Mouse (Mus musculus): ENCODE data around the gene Mfsd13b. TPM values are rescaled to one million over a fixed set of nuclear protein-coding genes. Genes with fewer than 3 reads are reported as not detected.
"Not testable (repeated sequence)": the region's sequence is repeated elsewhere in the genome, so short reads cannot be mapped to it uniquely, and the experiment has no call there.

The Mfsd13b gene
- total RNA-seq, 2 experiments from 2014 or later = not detected

GRCm38 (mm10) chr7:120980931-120981924 is 1.1 kb upstream of the Mfsd13b start:
- peak; percentile 49 to 56 for DNase-seq
- intact Hi-C loops (cut with DNase I) = no loop called here

- DNase-seq = no peak
- intact Hi-C loops (cut with DNase I) = loop anchor here (2.0 kb wide), 1 partner anchor 52 kb away; the partner anchor contains the start of gene Mettl9
These were observed 659 bp downstream of the Mfsd13b start for GRCm38 (mm10) chr7:120982968-120983367.

DNA sequence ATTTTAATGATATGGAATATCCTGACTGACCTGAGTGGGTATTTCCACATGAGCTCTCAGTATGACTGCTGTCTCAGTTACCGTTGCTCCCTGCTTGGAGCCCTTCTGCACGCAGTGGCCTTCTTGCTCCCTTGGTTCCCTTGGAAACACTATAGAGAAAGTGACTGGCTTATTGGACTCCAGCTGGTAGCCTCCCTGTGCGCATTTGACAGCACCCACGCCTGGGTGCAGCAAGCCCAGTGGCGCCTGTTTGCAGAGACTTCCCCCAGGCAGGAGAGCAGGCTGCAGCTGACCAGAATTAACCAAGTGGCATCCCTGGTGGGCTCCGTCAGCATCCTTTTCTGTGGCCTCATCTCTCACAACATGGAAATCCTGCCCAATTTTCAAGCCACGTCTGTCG is 8.9 kb downstream of the Mfsd13b start:
- intact Hi-C loops (cut with DNase I) = no loop called here
- no peak for DNase-seq

GRCm38 (mm10) chr7:120999021-120999530 is 16.8 kb downstream of the Mfsd13b start:
- DNase-seq = no peak
- intact Hi-C loops (cut with DNase I) = no loop called here

DNA sequence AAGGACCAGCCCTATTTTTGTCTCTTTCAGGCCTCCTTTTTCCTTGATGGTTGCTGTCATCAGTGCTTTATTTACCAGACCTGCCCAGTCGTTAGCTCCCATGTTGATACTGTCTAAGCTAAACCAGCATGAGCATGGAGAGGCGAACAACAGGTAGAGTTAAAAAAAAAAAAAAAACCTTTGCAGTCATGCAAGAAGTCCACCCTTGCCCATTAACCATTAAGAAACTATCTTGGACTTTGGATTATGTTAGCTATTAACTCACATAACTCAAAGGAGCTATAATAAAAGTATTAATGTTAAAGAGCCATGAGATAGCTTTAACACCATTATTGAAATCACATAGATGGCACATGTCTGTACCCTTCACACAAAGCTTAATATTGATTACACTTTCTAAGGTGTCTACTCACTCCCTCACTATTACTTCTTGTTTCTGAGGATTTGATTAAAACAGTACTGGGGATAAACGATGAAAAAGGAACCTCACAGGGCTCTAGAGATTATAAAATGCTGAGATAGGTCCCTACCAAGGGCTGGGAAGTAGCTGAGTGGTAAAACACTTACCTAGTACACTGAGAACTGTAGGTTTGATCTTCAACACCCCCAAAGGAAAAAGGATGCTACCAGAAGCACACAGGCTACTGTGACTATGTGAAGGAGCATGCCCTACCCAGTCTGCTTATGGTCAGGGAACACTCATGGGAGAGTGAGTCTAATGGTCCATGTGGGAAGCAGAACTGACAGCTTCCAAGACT is 17.9 kb downstream of the Mfsd13b start:
- intact Hi-C loops (cut with DNase I) = no loop called here
- DNase-seq = no peak

GRCm38 (mm10) chr7:121001879-121002278 is 19.6 kb downstream of the Mfsd13b start:
- intact Hi-C loops (cut with DNase I) = no loop called here
- DNase-seq = no peak

GRCm38 (mm10) chr7:121002407-121002928 is 20.2 kb downstream of the Mfsd13b start:
- intact Hi-C loops (cut with DNase I) = no loop called here
- no peak for DNase-seq

DNA sequence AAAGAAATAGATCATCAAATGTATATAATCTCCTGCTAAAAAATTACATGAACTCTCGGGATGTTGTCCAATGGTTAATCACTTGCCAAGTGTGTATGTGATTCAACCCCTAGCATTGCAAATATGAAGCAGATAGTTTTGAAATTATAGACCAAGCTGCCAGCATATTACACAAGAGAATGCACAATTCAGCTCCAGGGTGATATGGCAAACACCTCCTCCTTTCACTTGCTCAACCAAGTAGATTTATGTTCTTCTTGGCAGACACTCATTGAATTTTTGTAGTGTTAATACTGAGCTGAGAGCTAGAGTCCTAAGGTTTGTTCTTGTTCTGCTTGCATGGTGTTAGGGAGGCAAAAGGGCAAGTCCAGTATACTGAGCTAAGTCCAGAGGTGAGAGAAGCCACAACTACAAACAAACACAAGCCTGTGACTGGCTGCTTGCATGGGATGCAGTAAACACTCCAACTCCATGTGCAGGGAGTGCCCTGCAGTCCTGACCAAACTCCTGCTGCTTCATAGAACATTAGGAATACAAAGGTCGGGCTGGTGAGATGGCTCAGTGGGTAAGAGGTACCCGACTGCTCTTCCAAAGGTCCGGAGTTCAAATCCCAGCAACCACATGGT is 21.6 kb downstream of the Mfsd13b start:
- no peak for DNase-seq
- intact Hi-C loops (cut with DNase I) = no loop called here

GRCm38 (mm10) chr7:121011794-121012689 is 29.7 kb downstream of the Mfsd13b start:
- intact Hi-C loops (cut with DNase I) = no loop called here
- DNase-seq = no peak

DNA sequence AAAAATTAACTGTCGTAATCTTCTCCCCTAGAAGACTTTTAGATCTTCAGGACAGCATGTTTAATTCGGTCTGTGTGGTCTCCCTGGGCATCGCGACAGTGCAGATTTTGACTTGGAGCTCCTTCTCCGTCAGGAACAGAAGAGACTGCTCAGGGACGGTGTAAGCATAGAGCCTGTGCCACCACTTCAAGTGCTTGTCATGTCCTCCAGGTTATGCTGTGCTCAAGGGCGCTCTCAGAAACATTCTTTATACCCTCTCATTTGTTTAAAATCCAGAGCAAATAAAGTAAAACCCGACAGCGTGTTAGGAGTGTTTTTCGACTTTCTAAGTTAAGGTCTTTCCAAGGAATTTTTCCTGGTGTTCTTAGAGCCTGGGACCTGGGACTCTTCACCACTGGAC is 32.2 kb downstream of the Mfsd13b start:
- DNase-seq = no peak
- intact Hi-C loops (cut with DNase I) = no loop called here

GRCm38 (mm10) chr7:121018778-121019177 is 36.5 kb downstream of the Mfsd13b start:
- no peak for DNase-seq
- intact Hi-C loops (cut with DNase I) = no loop called here

DNA sequence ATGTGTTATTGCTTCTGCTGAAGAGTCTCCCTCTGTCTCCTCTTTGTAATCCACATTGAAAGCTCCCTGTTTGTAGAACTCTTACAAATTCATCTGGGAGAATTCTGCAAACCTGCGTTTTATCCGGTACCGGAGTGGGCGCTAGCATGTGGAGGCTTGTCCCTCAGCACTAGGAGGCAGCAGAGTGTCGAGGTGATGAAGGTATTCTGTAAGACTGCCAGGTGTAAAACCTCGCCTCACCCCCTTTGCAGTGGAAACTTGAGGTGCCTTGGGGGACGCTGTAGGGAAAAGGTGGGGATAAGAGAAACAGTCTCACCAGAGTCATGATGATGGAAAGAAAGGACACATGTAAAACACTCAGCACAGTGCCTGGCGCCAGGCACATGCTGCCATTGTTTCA is 38.0 kb downstream of the Mfsd13b start:
- intact Hi-C loops (cut with DNase I) = loop anchor here (1.0 to 5.0 kb wide), 2 partner anchors 44 to 102 kb away; no protein-coding TSS in a partner anchor
- DNase-seq = peak in 1 of 2 experiments; percentile 36

GRCm38 (mm10) chr7:121025221-121026008 is 43.1 kb downstream of the Mfsd13b start:
- DNase-seq = no peak
- intact Hi-C loops (cut with DNase I) = no loop called here

- intact Hi-C loops (cut with DNase I) = no loop called here
- DNase-seq = no peak
These were observed 44.0 kb downstream of the Mfsd13b start for GRCm38 (mm10) chr7:121026300-121026699.

GRCm38 (mm10) chr7:121029947-121030346 is 47.6 kb downstream of the Mfsd13b start:
- intact Hi-C loops (cut with DNase I) = loop anchor here (5.0 kb wide), 1 partner anchor 943 kb away; no protein-coding TSS in a partner anchor
- DNase-seq = not testable (repeated sequence)

DNA sequence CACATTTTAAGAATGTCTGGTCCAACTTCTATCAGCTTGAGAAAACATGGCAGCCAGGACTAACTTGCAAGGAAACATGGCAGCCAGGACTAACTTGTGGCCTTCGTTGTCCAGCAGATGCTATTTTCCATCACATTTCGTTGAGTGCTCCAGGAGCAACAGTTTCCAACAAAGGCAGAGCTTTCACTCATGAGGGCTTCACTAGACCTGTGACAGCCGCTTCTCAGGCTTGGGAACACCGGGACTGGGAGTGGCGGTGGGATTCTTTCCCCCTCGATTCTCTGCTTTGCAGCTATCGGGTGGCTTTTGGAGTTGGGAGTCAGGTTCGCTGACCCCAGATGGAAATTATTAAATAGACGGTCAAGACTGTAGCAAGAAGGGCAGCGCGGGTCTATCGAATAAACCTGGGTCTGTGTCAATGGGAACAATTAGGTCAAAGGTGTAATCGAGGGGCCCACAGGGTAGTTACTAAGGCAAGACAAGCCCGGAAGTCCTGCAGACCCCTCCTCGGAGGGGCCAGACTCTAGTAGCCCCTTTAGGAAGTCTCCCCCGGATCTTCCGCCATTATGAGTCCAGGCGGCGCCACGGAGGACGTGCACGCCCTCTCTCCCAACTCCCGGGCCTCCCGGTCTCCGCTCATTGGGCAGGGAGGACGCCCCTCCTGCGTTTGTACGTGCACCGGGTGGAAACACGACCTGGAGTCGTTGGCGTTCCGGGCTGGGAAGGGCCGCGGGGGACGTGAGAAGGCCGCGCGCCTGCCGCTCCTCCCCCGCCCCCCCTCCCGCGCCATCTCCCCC is 51.7 kb downstream of the Mfsd13b start, which contains the start of gene Mettl9:
Mettl9 (plus strand) TSS at position 590 of the 797 bp plus-strand sequence.
- intact Hi-C loops (cut with DNase I) = loop anchor here (2.0 to 5.0 kb wide), 2 partner anchors 51 to 947 kb away; partner anchors contain the start of genes Cdr2 and Mfsd13b
- peak; percentile 96 to 98 for DNase-seq

DNA sequence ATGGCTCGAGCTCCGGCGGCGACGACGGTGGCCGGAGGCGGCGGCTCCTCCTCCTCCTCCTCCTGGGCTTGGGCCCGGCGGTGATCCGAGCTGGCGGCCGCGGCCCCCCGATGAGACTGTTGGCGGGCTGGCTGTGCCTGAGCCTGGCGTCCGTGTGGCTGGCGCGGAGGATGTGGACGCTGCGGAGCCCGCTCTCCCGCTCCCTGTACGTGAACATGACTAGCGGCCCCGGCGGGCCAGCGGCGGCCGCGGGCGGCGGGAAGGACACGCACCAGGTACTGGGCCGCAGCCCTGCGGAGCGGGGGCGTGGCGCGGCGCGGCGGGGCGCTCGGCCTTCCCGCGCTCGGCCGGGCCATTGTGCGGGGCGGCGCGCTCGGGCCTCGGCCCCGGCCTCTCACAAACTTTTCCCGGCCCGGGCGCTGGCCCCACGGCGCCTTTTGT is 52.4 kb downstream of the Mfsd13b start:
- no peak for DNase-seq
- intact Hi-C loops (cut with DNase I) = loop anchor here (2.0 to 5.0 kb wide), 2 partner anchors 52 to 947 kb away; partner anchors contain the start of genes Cdr2 and Mfsd13b
